Mouse (Mus musculus): ENCODE data around the gene Slc11a2.
"Not testable (repeated sequence)": the region's sequence is repeated elsewhere in the genome, so short reads cannot be mapped to it uniquely, and the experiment has no call there.

Gene Slc11a2

GRCm38 (mm10) chr15:100349496-100349895, 75.4 kb downstream of the Slc11a2 start:
- no peak for DNase-seq (ENCODE audit: low spot score)

DNA sequence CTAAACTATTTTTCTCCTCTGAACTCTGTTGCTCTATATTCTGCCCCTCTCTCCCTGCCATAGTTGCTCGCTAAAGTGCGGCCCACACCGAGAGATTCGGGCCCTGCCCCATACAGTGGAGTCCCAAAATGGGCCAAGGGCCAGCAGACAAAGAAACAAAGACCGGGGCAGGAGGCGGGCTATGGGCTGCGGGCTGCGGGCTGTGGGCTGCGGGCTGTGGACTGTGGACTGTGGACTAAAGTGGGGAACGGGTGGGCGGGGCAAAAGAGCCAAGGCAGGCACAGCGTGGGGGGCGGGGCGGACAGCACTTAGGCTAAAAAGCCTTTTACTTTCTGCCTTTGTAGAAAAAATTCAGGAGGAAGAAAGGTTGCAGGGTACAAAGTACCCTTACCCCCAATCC, 78.1 kb downstream of the Slc11a2 start:
- DNase-seq (ENCODE audit: low spot score), result no peak

DNA sequence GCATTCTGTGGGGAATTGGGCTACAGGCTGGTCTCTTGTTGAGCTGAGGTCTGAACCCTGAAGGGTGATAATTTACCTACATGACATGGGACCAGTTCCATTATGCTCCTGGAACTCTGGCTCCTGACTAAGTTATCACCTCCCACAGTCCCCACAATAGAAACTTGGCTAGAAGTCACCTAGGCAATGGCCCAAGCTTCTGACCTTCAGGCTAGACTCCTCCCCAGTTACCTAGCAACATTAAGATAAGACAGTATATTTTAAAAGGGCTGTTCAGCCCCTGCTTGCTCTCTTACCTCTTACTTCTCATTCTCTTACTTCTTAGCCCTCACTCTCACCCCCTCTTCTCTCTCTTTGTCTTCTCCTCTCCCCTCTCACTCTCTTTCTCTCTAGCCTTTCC, 79.4 kb downstream of the Slc11a2 start:
- no peak for DNase-seq (ENCODE audit: low spot score)

GRCm38 (mm10) chr15:100341314-100341980, 83.4 kb downstream of the Slc11a2 start:
- DNase-seq (ENCODE audit: low spot score), result not testable (repeated sequence)

All from ovary, postnatal 36 days (tissue).